Mouse (Mus musculus) kidney, adult 18-20 months (tissue): ENCODE measurements at regions not wholly inside any gene's neighbourhood (a gene's known extent, or its start where the extent isn't known, plus 50 kb on each side); places are given as distances from the start of the nearest gene placed in this dataset.

Experiments used
- DNase-seq: peaks from one replicate; pipeline ENCODE4 v3.0.0; 2021

- no peak for DNase-seq
Measured at GRCm38 (mm10) chr13:114679703-114680378, 138.2 kb upstream of the Mocs2 start.

- peak; percentile 76 for DNase-seq
Measured at GRCm38 (mm10) chr13:114680379-114680733, 137.7 kb upstream of the Mocs2 start.

- DNase-seq: no peak
Measured at GRCm38 (mm10) chr13:114681196-114681595, 136.8 kb upstream of the Mocs2 start.

GRCm38 (mm10) chr13:114681887-114682286, 136.1 kb upstream of the Mocs2 start:
- no peak for DNase-seq

GRCm38 (mm10) chr13:114682891-114683290, 135.1 kb upstream of the Mocs2 start:
- DNase-seq: no peak

- no peak for DNase-seq
Measured at GRCm38 (mm10) chr13:114684298-114684697, 133.7 kb upstream of the Mocs2 start.

GRCm38 (mm10) chr13:114685368-114685767, 132.7 kb upstream of the Mocs2 start:
- DNase-seq: no peak

GRCm38 (mm10) chr13:114712601-114713000, 105.4 kb upstream of the Mocs2 start:
- no peak for DNase-seq

- DNase-seq: peak; percentile 3
Measured at GRCm38 (mm10) chr13:114719771-114720170, 98.3 kb upstream of the Mocs2 start.

GRCm38 (mm10) chr13:114726828-114727227, 91.2 kb upstream of the Mocs2 start:
- no peak for DNase-seq

GRCm38 (mm10) chr13:114735066-114735465, 83.0 kb upstream of the Mocs2 start:
- no peak for DNase-seq

- no peak for DNase-seq
Measured at GRCm38 (mm10) chr13:114736066-114736465, 82.0 kb upstream of the Mocs2 start.

GRCm38 (mm10) chr13:114742534-114742933, 75.5 kb upstream of the Mocs2 start:
- no peak for DNase-seq

GRCm38 (mm10) chr13:114745814-114746213, 72.2 kb upstream of the Mocs2 start:
- no peak for DNase-seq

- DNase-seq: peak; percentile 27
Measured at GRCm38 (mm10) chr13:114757459-114757858, 60.6 kb upstream of the Mocs2 start.

GRCm38 (mm10) chr13:114759886-114760285, 58.1 kb upstream of the Mocs2 start:
- no peak for DNase-seq

GRCm38 (mm10) chr13:114760901-114761300, 57.1 kb upstream of the Mocs2 start:
- no peak for DNase-seq
